Mouse (Mus musculus) midbrain, embryonic 14.5 days (tissue): ENCODE measurements around the gene Maml3. TPM values are rescaled to one million over a fixed set of nuclear protein-coding genes. Genes with fewer than 3 reads are reported as not detected.

Source experiments
- ATAC-seq: fragments of 200-750 bp; cut with Nextera tagmentation; 2 replicates; pipeline ENCODE4 v1.8.0; 2017; ENCODE audit warnings: moderate number of reproducible peaks, moderate library complexity; ENCODE audit not compliant: low FRiP score, low TSS enrichment
- DNase-seq: peaks from one replicate; pipeline ENCODE4 v3.0.0-alpha.2; 2015
- H3K27ac ChIP-seq: fragments of 300-500 bp; sonication (generic); replicated peaks from 2 replicates; pipeline ENCODE4 v1.5.1; 2014; ENCODE audit warnings: mild to moderate bottlenecking, low read depth, low read length, moderate library complexity
- H3K27me3 ChIP-seq: fragments of 300-500 bp; sonication (generic); 2 replicates; pipeline ENCODE4 v1.6.1; 2014; ENCODE audit warnings: low read length, control low read depth, mixed read lengths; ENCODE audit not compliant: control insufficient read depth, insufficient read depth
- H3K36me3 ChIP-seq: fragments of 300-500 bp; sonication (generic); 2 replicates; pipeline ENCODE4 v1.6.1; 2014; ENCODE audit warnings: low read length, control low read depth; ENCODE audit not compliant: control insufficient read depth, insufficient read depth
- H3K4me1 ChIP-seq: fragments of 300-500 bp; sonication (generic); 2 replicates; pipeline ENCODE4 v1.6.1; 2014; ENCODE audit warnings: mild to moderate bottlenecking, antibody characterized with exemption, low read length, control low read depth; ENCODE audit not compliant: control insufficient read depth, insufficient read depth
- H3K4me2 ChIP-seq: fragments of 300-500 bp; sonication (generic); 2 replicates; pipeline ENCODE4 v1.6.1; 2014; ENCODE audit warnings: mild to moderate bottlenecking, low read length, moderate library complexity
- H3K4me3 ChIP-seq: fragments of 300-500 bp; sonication (generic); replicated peaks from 2 replicates; pipeline ENCODE4 v1.5.1; 2014; ENCODE audit warnings: low read depth, low read length
- H3K9ac ChIP-seq: fragments of 300-500 bp; sonication (generic); replicated peaks from 2 replicates; pipeline ENCODE4 v1.6.1; 2014; ENCODE audit warnings: mild to moderate bottlenecking, low read length, moderate library complexity
- H3K9me3 ChIP-seq: fragments of 300-500 bp; sonication (generic); 2 replicates; pipeline ENCODE4 v1.6.1; 2016; ENCODE audit warnings: low read length, control low read depth, mixed read lengths; ENCODE audit not compliant: control insufficient read depth
- WGBS: fragments of 180-500 bp; shearing (Covaris S2); extraction: QIAGEN DNeasy Blood & Tissue Kit; methylation state at CpG from one replicate; pipeline ENCODE4 v1.1.7; 2014; 5-methylcytosine and 5-hydroxymethylcytosine counted together
- polyA plus RNA-seq: library from polyadenylated mRNA; unstranded; fragments of >200 nt; fragmentation: Nextera tagmentation; extraction: Ambion mirVana; gene quantifications from 2 replicates; pipeline ENCODE4 v1.2.1, GENCODE M21; 2014

Gene Maml3
- polyA plus RNA-seq, 1 experiment from 2014 or later: 10.3 TPM

- Histone ChIP-seq H3K4me3 (no peak overlapping the region), H3K4me1 (peaks cover 16% of the 10 kb centered on the region), H3K4me2 (no peak overlapping the region), H3K27me3 (peaks cover 7% of the 10 kb centered on the region; the same call in 1 of the 2 replicates), H3K36me3 (no peaks in the 10 kb centered on the region), H3K27ac (no peak overlapping the region), H3K9ac (no peak overlapping the region), H3K9me3 (no peaks in the 10 kb centered on the region)
- WGBS: 29% methylated on average over 10 of the region's 10 CpGs
- ATAC-seq (no peak; the same call in 1 of the 2 replicates), DNase-seq (peak; percentile 39)
Observed at GRCm38 (mm10) chr3:51907113-51907860, 197.6 kb downstream of the Maml3 start.

- Histone ChIP-seq H3K27ac (no peak overlapping the region), H3K4me2 (no peak overlapping the region), H3K9me3 (no peaks in the 10 kb centered on the region), H3K36me3 (no peaks in the 10 kb centered on the region), H3K9ac (no peak overlapping the region), H3K4me1 (peaks cover 21% of the 10 kb centered on the region), H3K27me3 (peaks cover 7% of the 10 kb centered on the region; the same call in 1 of the 2 replicates), H3K4me3 (no peak overlapping the region)
- DNase-seq (no peak), ATAC-seq (no peak)
- WGBS: 77% methylated on average over 9 of the region's 9 CpGs
Observed at GRCm38 (mm10) chr3:51905903-51906302, 199.0 kb downstream of the Maml3 start.

- ATAC-seq (no peak), DNase-seq (no peak)
Observed at GRCm38 (mm10) chr3:51904357-51904855, 200.5 kb downstream of the Maml3 start.

GRCm38 (mm10) chr3:51901151-51901550 is 203.7 kb downstream of the Maml3 start:
- Histone ChIP-seq H3K4me2 (no peak overlapping the region), H3K4me1 (peaks cover 10% of the 10 kb centered on the region), H3K36me3 (no peaks in the 10 kb centered on the region), H3K27me3 (no peaks in the 10 kb centered on the region), H3K4me3 (no peak overlapping the region), H3K9me3 (no peaks in the 10 kb centered on the region), H3K9ac (no peak overlapping the region), H3K27ac (peak overlapping the region; percentile 1; the same call in 1 of the 2 replicates)
- no peak for ATAC-seq
- no peak for DNase-seq
- WGBS: 67% methylated on average over 2 of the region's 2 CpGs

More at GRCm38 (mm10) chr3:51904357-51904855, 200.5 kb downstream of the Maml3 start:
- 49% methylated on average over 12 of the region's 12 CpGs for WGBS
- H3K9ac ChIP-seq: no peak overlapping the region; the same call in 1 of the 2 replicates
- no peaks in the 10 kb centered on the region for H3K36me3 ChIP-seq
- no peaks in the 10 kb centered on the region for H3K9me3 ChIP-seq
- peaks cover 22% of the 10 kb centered on the region for H3K4me1 ChIP-seq
- no peak overlapping the region for H3K27ac ChIP-seq
- peaks cover 4% of the 10 kb centered on the region; the same call in 1 of the 2 replicates for H3K27me3 ChIP-seq
- no peak overlapping the region for H3K4me3 ChIP-seq
- no peak overlapping the region for H3K4me2 ChIP-seq

GRCm38 (mm10) chr3:51894514-51894913 is 210.4 kb downstream of the Maml3 start:
- peaks cover 11% of the 10 kb centered on the region for H3K4me1 ChIP-seq
- no peaks in the 10 kb centered on the region for H3K9me3 ChIP-seq
- 69% methylated on average over 8 of the region's 8 CpGs for WGBS
- no peak overlapping the region for H3K4me2 ChIP-seq
- DNase-seq (no peak), ATAC-seq (no peak)
- no peaks in the 10 kb centered on the region for H3K27me3 ChIP-seq
- H3K27ac ChIP-seq: no peak overlapping the region
- no peak overlapping the region for H3K9ac ChIP-seq
- no peak overlapping the region for H3K4me3 ChIP-seq
- no peaks in the 10 kb centered on the region for H3K36me3 ChIP-seq

GRCm38 (mm10) chr3:51891562-51892119 is 213.2 kb downstream of the Maml3 start:
- no peak overlapping the region for H3K4me2 ChIP-seq
- no peaks in the 10 kb centered on the region for H3K36me3 ChIP-seq
- H3K27me3 ChIP-seq: no peaks in the 10 kb centered on the region
- no peak overlapping the region for H3K9ac ChIP-seq
- DNase-seq (no peak), ATAC-seq (no peak)
- H3K27ac ChIP-seq: no peak overlapping the region
- no peak overlapping the region for H3K4me3 ChIP-seq
- WGBS: 87% methylated on average over 10 of the region's 10 CpGs
- H3K4me1 ChIP-seq: peaks cover 29% of the 10 kb centered on the region
- no peaks in the 10 kb centered on the region for H3K9me3 ChIP-seq

GRCm38 (mm10) chr3:51890181-51890580 is 214.7 kb downstream of the Maml3 start:
- no peak; the same call in 1 of the 2 replicates for ATAC-seq
- 56% methylated on average over 4 of the region's 4 CpGs for WGBS
- H3K9ac ChIP-seq: no peak overlapping the region

GRCm38 (mm10) chr3:51889776-51890175 is 215.1 kb downstream of the Maml3 start:
- H3K4me2 ChIP-seq: no peak overlapping the region
- H3K9ac ChIP-seq: no peak overlapping the region
- 33% methylated on average over 5 of the region's 5 CpGs for whole genome bisulfite sequencing
- H3K9me3 ChIP-seq: no peaks in the 10 kb centered on the region
- ATAC-seq (peak; percentile 38; the same call in 1 of the 2 replicates), DNase-seq (peak; percentile 78)
- no peaks in the 10 kb centered on the region for H3K36me3 ChIP-seq
- H3K27me3 ChIP-seq: no peaks in the 10 kb centered on the region
- H3K27ac ChIP-seq: peak overlapping the region; percentile 89
- H3K4me1 ChIP-seq: peaks cover 29% of the 10 kb centered on the region
- no peak overlapping the region for H3K4me3 ChIP-seq

More at GRCm38 (mm10) chr3:51890181-51890580, 214.7 kb downstream of the Maml3 start:
- Histone ChIP-seq H3K4me2 (no peak overlapping the region), H3K36me3 (no peaks in the 10 kb centered on the region), H3K4me1 (peaks cover 29% of the 10 kb centered on the region), H3K27ac (peak overlapping the region; percentile 89), H3K4me3 (no peak overlapping the region), H3K9me3 (no peaks in the 10 kb centered on the region), H3K27me3 (no peaks in the 10 kb centered on the region)
- DNase-seq: no peak
